Mouse (Mus musculus) kidney, adult 2 months (tissue): Measurements from ENCODE around the gene Synpo2l. TPM values are rescaled to one million over a fixed set of nuclear protein-coding genes. Genes with fewer than 3 reads are reported as not detected.
A peak's percentile ranks its signal among the peaks of the same experiment; 100 is the strongest.
"Not testable (repeated sequence)": the region's sequence is repeated elsewhere in the genome, so short reads cannot be mapped to it uniquely, and the experiment has no call there.

Source experiments
- DNase-seq: peaks from one replicate; pipeline ENCODE4 v3.0.0; 2021
- H3K27ac ChIP-seq: fragments of 200-500 bp; 2 replicates; pipeline ENCODE4 v1.5.1; 2012; ENCODE audit warnings: low read depth, low read length, control low read depth, inconsistent platforms; ENCODE audit not compliant: insufficient read depth
- H3K27me3 ChIP-seq: fragments of 200-500 bp; replicated peaks from 2 replicates; pipeline ENCODE4 v1.6.1; 2012; ENCODE audit warnings: mild to moderate bottlenecking, moderate library complexity, low read length, inconsistent platforms; ENCODE audit not compliant: control insufficient read depth, insufficient read depth
- H3K36me3 ChIP-seq: fragments of 200-500 bp; 2 replicates; pipeline ENCODE4 v1.6.1; 2012; ENCODE audit warnings: mild to moderate bottlenecking, moderate library complexity, low read length, inconsistent platforms; ENCODE audit not compliant: control insufficient read depth, insufficient read depth
- H3K4me1 ChIP-seq: fragments of 200-500 bp; 2 replicates; pipeline ENCODE4 v1.6.1; 2011; ENCODE audit warnings: low read length; ENCODE audit not compliant: control insufficient read depth, insufficient read depth
- H3K4me3 ChIP-seq: fragments of 200-500 bp; 2 replicates; pipeline ENCODE4 v1.5.1; 2011; ENCODE audit warnings: mild to moderate bottlenecking, low read depth, low read length, control low read depth; ENCODE audit not compliant: insufficient read depth
- CTCF ChIP-seq: fragments of 200-500 bp; conservative IDR thresholded peaks from 2 replicates; pipeline ENCODE4 v1.5.1; 2011; ENCODE audit warnings: low read depth, mild to moderate bottlenecking, control low read depth, low read length, moderate library complexity, mixed read lengths; ENCODE audit not compliant: insufficient read depth, insufficient read length
- POLR2A ChIP-seq: fragments of 200-500 bp; IDR thresholded peaks from one replicate; pipeline ENCODE4 v1.6.1; 2011; ENCODE audit warnings: low read depth, low read length, control low read depth
- WGBS: fragments of 180-500 bp; shearing (Covaris S2); methylation state at CpG from one replicate; pipeline ENCODE4 v1.1.7; 2018; 5-methylcytosine and 5-hydroxymethylcytosine counted together
- polyA plus RNA-seq: library from polyadenylated mRNA; depleted of rRNA; stranded (reverse); fragments of >200 nt; gene quantifications from 2 replicates; pipeline ENCODE4 v1.2.3, GENCODE M21; 2012; rRNA removed

Synpo2l gene
- polyA plus RNA-seq: 0.87 and 1.8 TPM in 2 replicates

DNA sequence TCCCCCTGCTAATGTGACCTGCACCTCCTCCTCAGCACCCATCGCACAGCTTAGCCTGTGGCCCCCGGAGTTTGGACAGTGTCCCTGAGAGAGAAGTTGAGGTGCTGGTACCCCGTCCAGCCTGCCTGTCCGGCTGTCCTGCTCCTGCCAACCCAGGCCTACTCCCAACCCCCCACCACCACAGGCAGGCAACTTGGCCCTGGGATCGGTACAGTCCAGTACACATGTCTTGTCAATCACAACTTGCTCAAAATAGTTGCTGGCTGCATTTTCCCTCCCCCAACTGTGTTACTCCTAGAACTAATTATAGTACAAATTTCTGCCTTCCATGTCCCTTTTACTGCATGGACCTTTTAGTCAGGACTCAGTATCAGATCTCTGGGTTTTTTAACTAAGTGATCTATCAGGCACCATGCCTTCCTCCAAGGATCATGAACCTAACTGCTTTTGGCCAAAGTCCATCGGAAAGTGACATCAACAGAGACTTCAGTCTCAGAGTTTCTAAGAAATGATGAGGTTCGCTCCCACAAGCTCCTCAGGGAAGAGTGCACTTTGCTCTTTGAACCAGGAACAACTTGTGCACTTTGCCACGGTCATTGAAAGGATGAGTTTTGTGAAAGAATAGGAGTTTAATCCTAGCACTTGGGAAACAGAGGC, at the start of gene Synpo2l:
Gene Synpo2l, minus strand, starts transcription at position 201 of the 657 bp plus-strand sequence.
- peaks cover 4% of the 10 kb centered on the region; the same call in 1 of the 2 replicates for H3K4me1 ChIP-seq
- H3K36me3 ChIP-seq: no peaks in the 10 kb centered on the region
- no peak within 1 kb of the TSS for H3K4me3 ChIP-seq
- TF ChIP-seq CTCF (no peak), POLR2A (no peak)
- 51% methylated on average over 8 of the region's 8 CpGs for WGBS
- peak within 1 kb of the TSS; percentile 81 for H3K27ac ChIP-seq
- no peaks in the 10 kb centered on the region for H3K27me3 ChIP-seq
- DNase-seq: peak; percentile 94

DNA sequence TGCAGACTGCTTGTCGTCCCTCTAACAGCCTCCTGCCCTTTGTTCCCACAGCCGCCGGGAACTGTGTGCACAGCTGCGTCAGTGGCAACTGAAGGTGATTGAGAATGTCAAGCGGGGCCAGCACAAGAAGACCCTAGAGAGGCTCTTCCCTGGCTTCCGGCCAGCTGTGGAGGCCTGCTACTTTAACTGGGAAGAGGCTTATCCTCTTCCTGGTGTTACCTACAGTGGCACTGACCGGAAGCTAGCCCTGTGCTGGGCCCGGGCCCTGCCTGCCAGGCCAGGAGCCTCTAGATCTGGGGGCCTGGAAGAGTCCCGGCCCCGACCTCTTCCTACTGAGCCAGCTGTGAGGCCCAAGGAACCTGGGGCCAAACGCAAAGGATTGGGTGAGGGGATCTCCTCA, 45.7 kb upstream of the Synpo2l start:
- 76% methylated on average over 11 of the region's 11 CpGs for WGBS
- Histone ChIP-seq H3K36me3 (peaks cover 2% of the 10 kb centered on the region; the same call in 1 of the 2 replicates), H3K4me3 (no peak overlapping the region), H3K27me3 (no peaks in the 10 kb centered on the region), H3K27ac (no peak overlapping the region), H3K4me1 (0 out of 2 replicates have a peak, but pooled peaks cover 2% of the 10 kb centered on the region)
- no peak for DNase-seq
- TF ChIP-seq POLR2A (no peak), CTCF (no peak)

DNA sequence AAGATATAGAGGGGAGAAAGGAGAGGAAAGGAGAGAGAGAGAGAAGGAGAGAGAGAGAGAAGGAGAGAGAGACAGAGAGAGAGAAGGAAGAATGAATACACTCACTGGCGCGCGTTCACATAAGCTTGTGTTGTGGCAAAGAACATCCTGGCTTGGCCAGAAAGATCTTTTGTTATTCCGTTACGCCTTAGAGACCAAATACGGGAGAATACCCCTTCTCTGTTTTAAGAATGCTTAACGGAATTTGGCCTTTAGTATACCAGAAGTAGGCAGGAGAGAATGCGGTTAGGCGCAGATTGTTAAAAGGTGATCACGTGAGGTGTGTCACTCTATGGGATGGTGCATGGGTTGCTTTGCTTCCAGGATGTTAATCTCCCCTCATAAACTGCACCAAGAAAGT, 40.1 kb upstream of the Synpo2l start:
- Histone ChIP-seq H3K4me1 (peaks cover 10% of the 10 kb centered on the region; the same call in 1 of the 2 replicates), H3K27me3 (no peaks in the 10 kb centered on the region), H3K36me3 (no peaks in the 10 kb centered on the region; the same call in 1 of the 2 replicates), H3K4me3 (peak overlapping the region; percentile 66), H3K27ac (no peak overlapping the region)
- 2% methylated on average over 10 of the region's 10 CpGs for WGBS
- no peak for DNase-seq
- no peak for TF ChIP-seq CTCF

DNA sequence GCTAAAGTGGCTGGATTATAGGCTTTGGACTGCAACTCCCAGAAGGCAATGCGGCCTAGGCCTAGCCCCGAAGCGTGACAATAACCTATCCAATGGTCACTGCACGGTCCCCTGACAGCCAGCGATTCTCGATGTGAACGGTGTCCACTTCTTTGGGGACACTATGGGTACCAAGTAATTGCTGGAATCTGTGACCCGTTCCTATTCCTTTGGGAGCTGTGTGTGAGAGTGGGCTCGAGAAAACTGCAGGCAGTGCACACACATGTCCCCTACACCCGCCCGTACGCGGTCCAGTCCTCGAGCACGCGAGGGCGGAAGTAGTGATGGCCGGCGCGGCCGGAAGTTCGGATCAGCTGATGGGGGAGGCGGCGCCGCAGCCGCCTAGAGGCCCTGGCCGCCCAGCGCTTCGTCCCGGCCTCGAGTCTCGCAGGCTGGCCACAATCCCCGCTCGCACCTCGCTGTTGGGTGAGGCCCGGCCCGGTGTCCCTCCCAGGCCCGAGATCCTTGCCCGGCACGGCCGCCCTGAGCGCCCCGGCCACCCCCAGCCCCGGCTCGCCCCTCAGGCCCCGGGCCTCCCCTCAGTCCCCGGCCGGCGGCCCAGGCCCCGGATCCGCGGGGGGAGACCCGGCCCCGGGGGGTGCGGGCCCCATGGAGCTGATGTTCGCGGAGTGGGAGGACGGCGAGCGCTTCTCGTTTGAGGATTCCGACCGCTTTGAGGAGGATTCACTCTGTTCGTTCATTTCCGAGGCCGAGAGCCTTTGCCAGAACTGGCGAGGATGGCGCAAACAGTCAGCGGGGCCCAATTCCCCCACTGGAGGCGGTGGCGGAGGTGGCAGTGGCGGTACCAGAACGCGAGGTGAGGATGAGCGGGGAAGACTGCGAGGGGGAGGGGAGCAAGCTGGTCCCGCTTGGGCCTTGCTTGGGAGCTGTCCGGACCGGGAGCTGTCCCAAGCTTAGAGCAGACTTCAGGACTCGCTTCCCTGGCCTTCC, 39.3 kb upstream of the Synpo2l start, which contains the start of gene Zswim8:
Gene Zswim8, plus strand, starts transcription at position 352 of the 990 bp plus-strand sequence.
- peaks cover 10% of the 10 kb centered on the region; the same call in 1 of the 2 replicates for H3K4me1 ChIP-seq
- H3K27me3 ChIP-seq: no peaks in the 10 kb centered on the region
- no peaks in the 10 kb centered on the region for H3K36me3 ChIP-seq
- peak; percentile 95 for DNase-seq
- H3K4me3 ChIP-seq: peak within 1 kb of the TSS; percentile 66
- 1% methylated on average over 80 of the region's 80 CpGs for WGBS
- H3K27ac ChIP-seq: peak within 1 kb of the TSS; percentile 74
- TF ChIP-seq POLR2A (peak; percentile 36), CTCF (no peak)

DNA sequence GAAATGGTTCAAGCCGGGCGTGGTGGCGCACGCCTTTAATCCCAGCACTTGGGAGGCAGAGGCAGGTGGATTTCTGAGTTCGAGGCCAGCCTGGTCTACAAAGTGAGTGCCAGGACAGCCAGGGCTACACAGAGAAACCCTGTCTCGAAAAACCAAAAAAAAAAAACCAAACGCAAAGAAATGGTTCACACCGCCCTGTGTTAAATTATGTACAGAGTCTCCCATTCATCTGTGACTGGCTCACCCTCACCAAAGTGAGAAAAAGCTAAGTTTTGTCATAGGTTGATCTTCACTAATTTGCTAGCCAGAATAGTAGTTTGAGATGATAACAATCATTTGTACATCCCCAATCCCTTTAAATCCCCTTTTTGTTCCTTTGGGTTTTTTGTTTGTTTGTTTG, 35.3 kb upstream of the Synpo2l start:
- H3K36me3 ChIP-seq, H3K27me3 ChIP-seq, DNase-seq, H3K4me1 ChIP-seq: not testable (repeated sequence)
- Histone ChIP-seq H3K4me3 (peak overlapping the region; percentile 89), H3K27ac (peak overlapping the region; percentile 78; the same call in 1 of the 2 replicates)
- WGBS: 8% methylated on average over 8 of the region's 8 CpGs

DNA sequence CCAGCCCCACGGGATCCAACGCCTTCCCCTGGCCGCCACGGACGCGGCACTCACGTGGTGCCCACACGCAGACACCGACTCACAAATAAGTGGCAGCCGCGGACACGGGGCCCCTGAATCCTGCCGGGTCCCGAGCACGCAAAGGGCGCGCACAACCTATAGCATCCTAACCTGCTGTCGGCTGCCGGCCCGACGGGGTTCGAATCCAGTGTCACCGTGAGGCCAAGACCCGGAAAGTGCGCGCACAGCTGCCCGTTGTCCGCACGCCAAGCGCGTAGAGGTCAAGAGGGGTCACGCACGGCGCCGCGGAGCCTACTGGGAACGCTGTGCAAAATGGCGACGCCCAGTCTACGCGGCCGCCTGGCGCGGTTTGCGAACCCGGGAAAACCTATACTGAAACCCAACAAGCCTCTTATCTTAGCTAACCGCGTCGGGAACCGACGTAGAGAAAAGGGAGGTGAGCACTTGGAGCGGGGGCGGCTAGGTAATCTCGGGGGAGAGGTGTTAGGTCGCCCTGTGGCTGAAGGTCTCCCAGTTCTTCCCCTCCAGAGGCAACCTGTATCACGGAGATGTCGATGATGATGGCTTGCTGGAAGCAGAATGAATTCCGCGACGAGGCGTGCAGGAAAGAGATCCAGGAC, 34.7 kb upstream of the Synpo2l start, which contains the start of gene Chchd1:
Gene Chchd1, plus strand, starts transcription at position 266 of the 641 bp plus-strand sequence.
- TF ChIP-seq CTCF (no peak), POLR2A (peak; percentile 39)
- H3K4me3 ChIP-seq: peak within 1 kb of the TSS; percentile 89
- no peaks in the 10 kb centered on the region for H3K36me3 ChIP-seq
- peaks cover 5% of the 10 kb centered on the region; the same call in 1 of the 2 replicates for H3K4me1 ChIP-seq
- peak; percentile 94 for DNase-seq
- WGBS: under 1% methylated on average over 61 of the region's 61 CpGs
- peak within 1 kb of the TSS; percentile 87 for H3K27ac ChIP-seq
- no peaks in the 10 kb centered on the region for H3K27me3 ChIP-seq
